Mouse (Mus musculus): ENCODE results near the gene Nanog.

- no peak for TF ChIP-seq CTCF (IDR thresholded peaks at IDR 0.05; ENCODE audit: borderline replicate concordance, control insufficient read depth, extremely low read depth, insufficient read depth, low read length, poor library complexity)
- no peak for TF ChIP-seq POLR2A (IDR thresholded peaks at IDR 0.05; ENCODE audit: control insufficient read depth, extremely low read depth, insufficient read depth, low read length, poor library complexity)
Observed at GRCm38 (mm10) chr6:122660601-122661379, 46.5 kb upstream of the Nanog start.
